Comparison of ENCODE assay signal across 8 mouse cellular contexts in genomic region chr14:31204844-31205243, GRCm38 (mm10). TPM values are rescaled to one million over a fixed set of nuclear protein-coding genes. Genes with fewer than 3 reads are reported as not detected.
A peak's percentile ranks its signal among the peaks of the same experiment; 100 is the strongest.
DNase-seq lines count a peak whose midpoint lies in the region; ATAC-seq and TF ChIP-seq lines count a peak whose summit lies in the region.

No protein-coding gene starts in this region.

- 0 out of 2 replicates have a peak overlapping the region, but pooled peaks have one; percentile 93 for H3K9ac ChIP-seq in lung, postnatal 0 days (replicated peaks; ENCODE audit: low read depth)
- peak overlapping the region; percentile 80 for H3K9ac ChIP-seq in embryonic facial prominence, embryonic 15.5 days
- peak overlapping the region; percentile 93 for H3K9ac ChIP-seq in limb, embryonic 12.5 days (replicated peaks)
- peak overlapping the region; percentile 91 for H3K9ac ChIP-seq in stomach, embryonic 14.5 days (replicated peaks; ENCODE audit: low read depth, low read length)

- no peak for ATAC-seq in lung, postnatal 0 days
- no peak for ATAC-seq in embryonic facial prominence, embryonic 15.5 days (ENCODE audit: insufficient number of reproducible peaks, low FRiP score, low TSS enrichment, low read depth)
- no peak for ATAC-seq in limb, embryonic 12.5 days (ENCODE audit: insufficient number of reproducible peaks, insufficient read depth, low FRiP score, low TSS enrichment, low read depth)
- ATAC-seq in stomach, embryonic 14.5 days (ENCODE audit: insufficient number of reproducible peaks, insufficient read depth, low FRiP score, low read depth), result no peak
- no peak for ATAC-seq in erythroid progenitor cell, adult 5-6 weeks (replicated peaks; ENCODE audit: low FRiP score, poor library complexity, severe bottlenecking)

- no peak for TF ChIP-seq EP300 in lung, postnatal 0 days (IDR thresholded peaks at IDR 0.05)

- peak overlapping the region; percentile 94 for H3K27ac ChIP-seq in lung, postnatal 0 days (ENCODE audit: low read length)
- peak overlapping the region; percentile 94 for H3K27ac ChIP-seq in embryonic facial prominence, embryonic 15.5 days (replicated peaks)
- H3K27ac ChIP-seq in limb, embryonic 12.5 days, result peak overlapping the region; percentile 94; the same call in 1 of the 2 replicates
- peak overlapping the region; percentile 92 for H3K27ac ChIP-seq in stomach, embryonic 14.5 days (ENCODE audit: low read length)

- 55% methylated on average over 4 of the region's 4 CpGs for WGBS in lung, postnatal 0 days
- 63% methylated on average over 4 of the region's 4 CpGs for WGBS in embryonic facial prominence, embryonic 15.5 days
- WGBS in limb, embryonic 12.5 days, result 73% methylated on average over 4 of the region's 4 CpGs
- 58% methylated on average over 4 of the region's 4 CpGs for WGBS in stomach, embryonic 14.5 days

- peaks cover 11% of the 10 kb centered on the region; the same call in 1 of the 2 replicates for H3K4me1 ChIP-seq in lung, postnatal 0 days (ENCODE audit: insufficient read depth, low read depth, low read length)
- H3K4me1 ChIP-seq in embryonic facial prominence, embryonic 15.5 days, result peaks cover 32% of the 10 kb centered on the region
- H3K4me1 ChIP-seq in limb, embryonic 12.5 days (replicated peaks), result peaks cover 20% of the 10 kb centered on the region
- H3K4me1 ChIP-seq in stomach, embryonic 14.5 days (ENCODE audit: control insufficient read depth, insufficient read depth, low read length), result peaks cover 10% of the 10 kb centered on the region; the same call in 1 of the 2 replicates

- DNase-seq in lung, postnatal 0 days (ENCODE audit: low spot score), result no peak
- no peak for DNase-seq in lung, postnatal 36 days
- DNase-seq in retina, embryonic 14.5 days (ENCODE audit: low spot score), result no peak
- DNase-seq in spleen, adult 18-20 months, result no peak

- H3K36me3 ChIP-seq in lung, postnatal 0 days (ENCODE audit: insufficient read depth, low read length), result peaks cover 15% of the 10 kb centered on the region; the same call in 1 of the 2 replicates
- H3K36me3 ChIP-seq in embryonic facial prominence, embryonic 15.5 days, result peaks cover 43% of the 10 kb centered on the region
- H3K36me3 ChIP-seq in limb, embryonic 12.5 days, result peaks cover 50% of the 10 kb centered on the region
- peaks cover 47% of the 10 kb centered on the region for H3K36me3 ChIP-seq in stomach, embryonic 14.5 days (ENCODE audit: control insufficient read depth, insufficient read depth, low read length)

- TF ChIP-seq CTCF in lung, postnatal 0 days (IDR thresholded peaks at IDR 0.05), result no peak

- no peaks in the 10 kb centered on the region for H3K27me3 ChIP-seq in lung, postnatal 0 days (replicated peaks; ENCODE audit: insufficient read depth, low read length)
- H3K27me3 ChIP-seq in embryonic facial prominence, embryonic 15.5 days, result no peaks in the 10 kb centered on the region
- H3K27me3 ChIP-seq in limb, embryonic 12.5 days, result no peaks in the 10 kb centered on the region
- H3K27me3 ChIP-seq in stomach, embryonic 14.5 days (ENCODE audit: control insufficient read depth, insufficient read depth, low read length), result no peaks in the 10 kb centered on the region

- no peaks in the 10 kb centered on the region for H3K9me3 ChIP-seq in lung, postnatal 0 days (ENCODE audit: low read length)
- no peaks in the 10 kb centered on the region for H3K9me3 ChIP-seq in embryonic facial prominence, embryonic 15.5 days (replicated peaks)
- H3K9me3 ChIP-seq in limb, embryonic 12.5 days, result no peaks in the 10 kb centered on the region
- no peaks in the 10 kb centered on the region for H3K9me3 ChIP-seq in stomach, embryonic 14.5 days (ENCODE audit: control insufficient read depth, low read depth, low read length)

- peak overlapping the region; percentile 72 for H3K4me2 ChIP-seq in lung, postnatal 0 days (replicated peaks; ENCODE audit: low read depth, low read length)
- peak overlapping the region; percentile 86 for H3K4me2 ChIP-seq in embryonic facial prominence, embryonic 15.5 days (replicated peaks)
- peak overlapping the region; percentile 94 for H3K4me2 ChIP-seq in limb, embryonic 12.5 days
- peak overlapping the region; percentile 66 for H3K4me2 ChIP-seq in stomach, embryonic 14.5 days (replicated peaks; ENCODE audit: low read depth, low read length)

- peak overlapping the region; percentile 77 for H3K4me3 ChIP-seq in lung, postnatal 0 days (ENCODE audit: low read depth, low read length)
- peak overlapping the region; percentile 78 for H3K4me3 ChIP-seq in embryonic facial prominence, embryonic 15.5 days (replicated peaks)
- H3K4me3 ChIP-seq in limb, embryonic 12.5 days (replicated peaks), result peak overlapping the region; percentile 77
- peak overlapping the region; percentile 82 for H3K4me3 ChIP-seq in stomach, embryonic 14.5 days (ENCODE audit: low read depth, low read length)

RNA-seq across cellular contexts. Expression of gene Tnnc1, which starts 3.3 kb away (rescaled TPM):
- polyA plus RNA-seq in lung, postnatal 0 days (2015; fragmentation: Nextera tagmentation; extraction: Ambion mirVana), result 77.2 and 87.2 TPM in 2 replicates
- polyA plus RNA-seq in embryonic facial prominence, embryonic 15.5 days (2015; fragmentation: Nextera tagmentation; extraction: Ambion mirVana), result 267 and 372 TPM in 2 replicates
- 140 and 161 TPM in 2 replicates for polyA plus RNA-seq in limb, embryonic 12.5 days (2016; fragmentation: Nextera tagmentation; extraction: Ambion mirVana)
- 1.3 and 3.2 TPM in 2 replicates for polyA plus RNA-seq in stomach, embryonic 14.5 days (2014; fragmentation: Nextera tagmentation; extraction: Ambion mirVana)
- total RNA-seq in erythroid progenitor cell, adult 5-6 weeks (2015; ENCODE audit: low replicate concordance), result not detected in 2 replicates
- not detected in 2 replicates for total RNA-seq in erythroid progenitor cell, adult 5-6 weeks (2017; ENCODE audit: low replicate concordance)

RNA-seq across cellular contexts. Expression of gene Nisch, which starts 11.9 kb away (rescaled TPM):
- polyA plus RNA-seq in lung, postnatal 0 days (2015; fragmentation: Nextera tagmentation; extraction: Ambion mirVana), result 196 and 224 TPM in 2 replicates
- 394 and 407 TPM in 2 replicates for polyA plus RNA-seq in embryonic facial prominence, embryonic 15.5 days (2015; fragmentation: Nextera tagmentation; extraction: Ambion mirVana)
- 507 and 522 TPM in 2 replicates for polyA plus RNA-seq in limb, embryonic 12.5 days (2016; fragmentation: Nextera tagmentation; extraction: Ambion mirVana)
- 347 and 368 TPM in 2 replicates for polyA plus RNA-seq in stomach, embryonic 14.5 days (2014; fragmentation: Nextera tagmentation; extraction: Ambion mirVana)
- 55.1 and 59.1 TPM in 2 replicates for total RNA-seq in erythroid progenitor cell, adult 5-6 weeks (2015; ENCODE audit: low replicate concordance)
- total RNA-seq in erythroid progenitor cell, adult 5-6 weeks (2017; ENCODE audit: low replicate concordance), result 48.8 and 49.1 TPM in 2 replicates

RNA-seq across cellular contexts. Expression of gene Sema3g, which starts 12.8 kb away (rescaled TPM):
- polyA plus RNA-seq in lung, postnatal 0 days (2015; fragmentation: Nextera tagmentation; extraction: Ambion mirVana), result 4.7 and 5.7 TPM in 2 replicates
- 1.3 and 1.8 TPM in 2 replicates for polyA plus RNA-seq in embryonic facial prominence, embryonic 15.5 days (2015; fragmentation: Nextera tagmentation; extraction: Ambion mirVana)
- 0.58 and 0.84 TPM in 2 replicates for polyA plus RNA-seq in limb, embryonic 12.5 days (2016; fragmentation: Nextera tagmentation; extraction: Ambion mirVana)
- 0.34 and 0.43 TPM in 2 replicates for polyA plus RNA-seq in stomach, embryonic 14.5 days (2014; fragmentation: Nextera tagmentation; extraction: Ambion mirVana)
- total RNA-seq in erythroid progenitor cell, adult 5-6 weeks (2015; ENCODE audit: low replicate concordance), result not detected in 2 replicates
- not detected in 2 replicates for total RNA-seq in erythroid progenitor cell, adult 5-6 weeks (2017; ENCODE audit: low replicate concordance)

RNA-seq across cellular contexts. Expression of gene Stab1, which starts 36.4 kb away (rescaled TPM):
- polyA plus RNA-seq in lung, postnatal 0 days (2015; fragmentation: Nextera tagmentation; extraction: Ambion mirVana), result 32.4 and 34.2 TPM in 2 replicates
- 50.6 and 66.2 TPM in 2 replicates for polyA plus RNA-seq in embryonic facial prominence, embryonic 15.5 days (2015; fragmentation: Nextera tagmentation; extraction: Ambion mirVana)
- 14.9 and 18.0 TPM in 2 replicates for polyA plus RNA-seq in limb, embryonic 12.5 days (2016; fragmentation: Nextera tagmentation; extraction: Ambion mirVana)
- 48.3 and 54.4 TPM in 2 replicates for polyA plus RNA-seq in stomach, embryonic 14.5 days (2014; fragmentation: Nextera tagmentation; extraction: Ambion mirVana)
- 27.2 TPM in 1 of 2 replicates, not detected in the other for total RNA-seq in erythroid progenitor cell, adult 5-6 weeks (2015; ENCODE audit: low replicate concordance)
- total RNA-seq in erythroid progenitor cell, adult 5-6 weeks (2017; ENCODE audit: low replicate concordance), result 0.64 TPM in 1 of 2 replicates, not detected in the other

RNA-seq across cellular contexts. Expression of gene Phf7, which starts 46.3 kb away (rescaled TPM):
- 17.7 and 18.8 TPM in 2 replicates for polyA plus RNA-seq in lung, postnatal 0 days (2015; fragmentation: Nextera tagmentation; extraction: Ambion mirVana)
- polyA plus RNA-seq in embryonic facial prominence, embryonic 15.5 days (2015; fragmentation: Nextera tagmentation; extraction: Ambion mirVana), result 10.1 and 12.1 TPM in 2 replicates
- 13.5 and 14.1 TPM in 2 replicates for polyA plus RNA-seq in limb, embryonic 12.5 days (2016; fragmentation: Nextera tagmentation; extraction: Ambion mirVana)
- 11.3 and 13.5 TPM in 2 replicates for polyA plus RNA-seq in stomach, embryonic 14.5 days (2014; fragmentation: Nextera tagmentation; extraction: Ambion mirVana)
- total RNA-seq in erythroid progenitor cell, adult 5-6 weeks (2015; ENCODE audit: low replicate concordance), result 2.1 and 7.2 TPM in 2 replicates
- 3.1 and 4.4 TPM in 2 replicates for total RNA-seq in erythroid progenitor cell, adult 5-6 weeks (2017; ENCODE audit: low replicate concordance)

Comparison
In these comparisons a context has a peak if more than half of its experiments do, and no peak if none do; other contexts are left out.
1. RNA of gene Tnnc1, which starts 3.3 kb away (polyA plus RNA-seq): 267 to 372 TPM in embryonic facial prominence, embryonic 15.5 days, 140 to 161 TPM in limb, embryonic 12.5 days and 77.2 to 87.2 TPM in lung, postnatal 0 days; 1.3 to 3.2 TPM in stomach, embryonic 14.5 days; every median in the first group is over 10 times any median in the second.
2. Peak in every context shown above with its lines, with median percentiles within 50 percentile points of each other: H3K27ac ChIP-seq, H3K4me2 ChIP-seq, H3K4me3 ChIP-seq and H3K9ac ChIP-seq.